Mouse (Mus musculus): ENCODE measurements around the gene Izumo4. TPM values are rescaled to one million over a fixed set of nuclear protein-coding genes. Genes with fewer than 3 reads are reported as not detected.

The Izumo4 gene
- polyA plus RNA-seq, 1 experiment from 2014 or later, result 24.5 TPM

GRCm38 (mm10) chr10:80677942-80678436 is 24.0 kb upstream of the Izumo4 start, which contains the start of gene Mknk2:
Mknk2 (minus strand) TSS chr10:80678112.
- 3% methylated on average over 8 of the region's 8 CpGs for WGBS
- Histone ChIP-seq H3K4me3 (replicated peaks; ENCODE audit: low read depth, low read length) (peak within 1 kb of the TSS; percentile 43), H3K27me3 (ENCODE audit: insufficient read depth, low read length) (no peaks in the 10 kb centered on the region), H3K4me1 (replicated peaks; ENCODE audit: insufficient read depth, low read length) (peaks cover 57% of the 10 kb centered on the region), H3K4me2 (ENCODE audit: low read length) (peak within 1 kb of the TSS; percentile 74), H3K9ac (ENCODE audit: low read depth, low read length) (peak within 1 kb of the TSS; percentile 78), H3K36me3 (ENCODE audit: insufficient read depth, low read length) (0 out of 2 replicates have a peak, but pooled peaks cover 5% of the 10 kb centered on the region), H3K27ac (peak within 1 kb of the TSS; percentile 99), H3K9me3 (replicated peaks; ENCODE audit: low read length) (no peaks in the 10 kb centered on the region)
- ATAC-seq (replicated peaks; ENCODE audit: low FRiP score, low read depth) (peak; percentile 67), DNase-seq (ENCODE audit: low spot score) (peak; percentile 96)
- no peak for TF ChIP-seq CTCF (IDR thresholded peaks at IDR 0.05; ENCODE audit: low read depth)

GRCm38 (mm10) chr10:80678601-80679377 is 23.2 kb upstream of the Izumo4 start:
- Histone ChIP-seq H3K9ac (ENCODE audit: low read depth, low read length) (no peak overlapping the region), H3K9me3 (replicated peaks; ENCODE audit: low read length) (no peaks in the 10 kb centered on the region), H3K27me3 (ENCODE audit: insufficient read depth, low read length) (no peaks in the 10 kb centered on the region), H3K36me3 (ENCODE audit: insufficient read depth, low read length) (no peaks in the 10 kb centered on the region), H3K4me3 (replicated peaks; ENCODE audit: low read depth, low read length) (no peak overlapping the region), H3K27ac (peak overlapping the region; percentile 99), H3K4me2 (ENCODE audit: low read length) (peak overlapping the region; percentile 0; the same call in 1 of the 2 replicates), H3K4me1 (replicated peaks; ENCODE audit: insufficient read depth, low read length) (peaks cover 49% of the 10 kb centered on the region)
- no peak for TF ChIP-seq CTCF (IDR thresholded peaks at IDR 0.05; ENCODE audit: low read depth)
- WGBS, result 42% methylated on average over 9 of the region's 10 CpGs
- DNase-seq (ENCODE audit: low spot score) (peak; percentile 68), ATAC-seq (replicated peaks; ENCODE audit: low FRiP score, low read depth) (no peak; the same call in 1 of the 2 replicates)

- peaks cover 40% of the 10 kb centered on the region for H3K4me1 ChIP-seq (replicated peaks; ENCODE audit: insufficient read depth, low read length)
- H3K27me3 ChIP-seq (ENCODE audit: insufficient read depth, low read length), result no peaks in the 10 kb centered on the region
- DNase-seq (ENCODE audit: low spot score) (peak; percentile 55), ATAC-seq (replicated peaks; ENCODE audit: low FRiP score, low read depth) (no peak)
- H3K27ac ChIP-seq, result peak overlapping the region; percentile 99
- no peak overlapping the region for H3K4me2 ChIP-seq (ENCODE audit: low read length)
- H3K36me3 ChIP-seq (ENCODE audit: insufficient read depth, low read length), result no peaks in the 10 kb centered on the region
- 25% methylated on average over 9 of the region's 9 CpGs for WGBS
- H3K9ac ChIP-seq (ENCODE audit: low read depth, low read length), result 0 out of 2 replicates have a peak overlapping the region, but pooled peaks have one; percentile 19
- no peak overlapping the region for H3K4me3 ChIP-seq (replicated peaks; ENCODE audit: low read depth, low read length)
- TF ChIP-seq CTCF (IDR thresholded peaks at IDR 0.05; ENCODE audit: low read depth), result no peak
- no peaks in the 10 kb centered on the region for H3K9me3 ChIP-seq (replicated peaks; ENCODE audit: low read length)
Observed at GRCm38 (mm10) chr10:80679556-80680259, 22.3 kb upstream of the Izumo4 start.

GRCm38 (mm10) chr10:80680260-80680696 is 21.7 kb upstream of the Izumo4 start:
- Histone ChIP-seq H3K36me3 (ENCODE audit: insufficient read depth, low read length) (peaks cover 2% of the 10 kb centered on the region; the same call in 1 of the 2 replicates), H3K27ac (peak overlapping the region; percentile 99), H3K9me3 (replicated peaks; ENCODE audit: low read length) (no peaks in the 10 kb centered on the region), H3K4me2 (ENCODE audit: low read length) (no peak overlapping the region), H3K9ac (ENCODE audit: low read depth, low read length) (0 out of 2 replicates have a peak overlapping the region, but pooled peaks have one; percentile 19), H3K4me1 (replicated peaks; ENCODE audit: insufficient read depth, low read length) (peaks cover 36% of the 10 kb centered on the region), H3K4me3 (replicated peaks; ENCODE audit: low read depth, low read length) (no peak overlapping the region), H3K27me3 (ENCODE audit: insufficient read depth, low read length) (no peaks in the 10 kb centered on the region)
- TF ChIP-seq CTCF (IDR thresholded peaks at IDR 0.05; ENCODE audit: low read depth), result no peak
- DNase-seq (ENCODE audit: low spot score) (no peak), ATAC-seq (replicated peaks; ENCODE audit: low FRiP score, low read depth) (no peak)
- WGBS, result 54% methylated on average over 2 of the region's 2 CpGs

GRCm38 (mm10) chr10:80682003-80682402 is 20.0 kb upstream of the Izumo4 start:
- TF ChIP-seq CTCF (IDR thresholded peaks at IDR 0.05; ENCODE audit: low read depth), result no peak
- Histone ChIP-seq H3K4me1 (replicated peaks; ENCODE audit: insufficient read depth, low read length) (peaks cover 33% of the 10 kb centered on the region), H3K36me3 (ENCODE audit: insufficient read depth, low read length) (peaks cover 6% of the 10 kb centered on the region; the same call in 1 of the 2 replicates)

GRCm38 (mm10) chr10:80683647-80684046 is 18.3 kb upstream of the Izumo4 start:
- Histone ChIP-seq H3K9ac (ENCODE audit: low read depth, low read length) (no peak overlapping the region), H3K4me2 (ENCODE audit: low read length) (no peak overlapping the region), H3K27me3 (ENCODE audit: insufficient read depth, low read length) (no peaks in the 10 kb centered on the region), H3K9me3 (replicated peaks; ENCODE audit: low read length) (no peaks in the 10 kb centered on the region), H3K4me3 (replicated peaks; ENCODE audit: low read depth, low read length) (no peak overlapping the region), H3K36me3 (ENCODE audit: insufficient read depth, low read length) (peaks cover 6% of the 10 kb centered on the region; the same call in 1 of the 2 replicates), H3K27ac (no peak overlapping the region), H3K4me1 (replicated peaks; ENCODE audit: insufficient read depth, low read length) (peaks cover 17% of the 10 kb centered on the region)
- DNase-seq (ENCODE audit: low spot score), result no peak
- ATAC-seq (replicated peaks; ENCODE audit: low FRiP score, low read depth), result no peak
- 92% methylated on average over 1 of the region's 1 CpGs for WGBS
- TF ChIP-seq CTCF (IDR thresholded peaks at IDR 0.05; ENCODE audit: low read depth), result no peak

More at GRCm38 (mm10) chr10:80682003-80682402, 20.0 kb upstream of the Izumo4 start:
- 93% methylated on average over 6 of the region's 6 CpGs for WGBS
- Histone ChIP-seq H3K4me3 (replicated peaks; ENCODE audit: low read depth, low read length) (no peak overlapping the region), H3K27ac (no peak overlapping the region), H3K4me2 (ENCODE audit: low read length) (no peak overlapping the region), H3K9me3 (replicated peaks; ENCODE audit: low read length) (no peaks in the 10 kb centered on the region), H3K27me3 (ENCODE audit: insufficient read depth, low read length) (no peaks in the 10 kb centered on the region), H3K9ac (ENCODE audit: low read depth, low read length) (no peak overlapping the region)
- ATAC-seq (replicated peaks; ENCODE audit: low FRiP score, low read depth), result no peak
- DNase-seq (ENCODE audit: low spot score), result no peak

Measured in kidney, postnatal 0 days (tissue).